Mouse (Mus musculus) adrenal gland, postnatal 14 days (tissue): ENCODE results near the gene Cks1b. TPM values are rescaled to one million over a fixed set of nuclear protein-coding genes. Genes with fewer than 3 reads are reported as not detected.

Experiments
- DNase-seq: peaks from one replicate; pipeline ENCODE4 v3.0.0; 2021; ENCODE audit warnings: mixed read lengths
- total RNA-seq: library from RNA; stranded (reverse); gene quantifications from 2 replicates; pipeline ENCODE4 v1.2.3, GENCODE M21; 2021

Gene Cks1b
- total RNA-seq, 1 experiment from 2014 or later, result 34.9 TPM

DNA sequence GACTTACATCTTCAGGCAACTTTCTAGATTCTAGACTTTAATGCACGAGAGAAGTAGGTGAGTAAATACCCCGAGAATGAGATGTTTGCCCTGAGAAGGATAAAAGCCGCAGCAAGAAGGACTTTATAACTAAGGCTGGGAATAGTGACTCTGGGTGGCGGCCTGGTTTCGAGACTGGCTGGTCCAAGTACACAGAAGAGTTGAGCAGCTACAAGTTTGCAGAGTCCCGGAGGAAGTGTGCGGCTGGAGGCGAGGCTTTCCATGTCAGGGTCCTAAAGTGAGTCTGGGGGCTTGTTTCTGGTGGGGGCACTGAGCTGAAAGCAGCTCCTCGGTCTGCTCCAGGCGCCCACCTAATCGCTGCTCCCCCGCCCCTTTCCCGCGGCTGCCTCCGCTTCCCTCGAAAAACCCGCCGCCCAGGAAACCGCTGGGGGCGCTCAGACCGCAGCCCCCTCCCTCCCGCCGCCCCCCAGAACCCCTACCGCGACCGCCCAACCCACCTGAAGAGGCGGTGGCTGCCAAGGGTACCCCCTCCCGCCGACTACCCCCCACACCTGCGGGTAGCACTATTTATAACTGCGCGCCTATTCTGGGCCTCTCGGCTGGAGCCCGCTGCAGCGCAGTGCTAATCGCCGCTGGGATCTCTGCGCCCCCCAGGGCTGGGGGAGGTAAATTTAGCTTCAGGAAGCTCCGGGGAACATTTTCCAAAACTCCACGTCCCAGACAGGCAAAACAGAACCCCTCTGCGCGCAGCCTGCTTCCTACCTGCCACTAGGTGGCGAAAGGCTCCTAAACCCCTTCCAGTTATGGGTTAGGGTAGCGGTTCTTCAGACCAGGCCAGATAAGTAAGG lies 22.2 kb downstream of the Cks1b start:
- peak; percentile 82 for DNase-seq

DNA sequence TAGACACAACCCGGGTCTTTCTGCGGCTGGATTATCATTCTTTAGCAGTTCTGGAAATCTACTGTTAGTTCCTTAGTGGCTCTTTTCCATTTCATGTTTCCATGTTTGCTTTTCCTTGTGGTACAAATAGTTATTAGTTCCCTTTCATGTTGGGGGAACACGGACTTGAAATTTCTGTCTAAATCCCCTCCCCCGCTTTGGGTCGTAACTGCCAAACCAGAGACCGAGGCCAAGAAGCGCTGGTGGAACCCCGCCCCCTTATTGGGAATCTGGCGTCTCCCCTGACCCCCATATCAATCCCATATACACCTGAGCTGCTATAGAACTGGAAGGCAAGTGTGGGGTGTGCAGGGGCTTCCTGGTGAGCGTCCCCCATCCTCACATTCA lies 22.8 kb downstream of the Cks1b start:
- no peak for DNase-seq

DNA sequence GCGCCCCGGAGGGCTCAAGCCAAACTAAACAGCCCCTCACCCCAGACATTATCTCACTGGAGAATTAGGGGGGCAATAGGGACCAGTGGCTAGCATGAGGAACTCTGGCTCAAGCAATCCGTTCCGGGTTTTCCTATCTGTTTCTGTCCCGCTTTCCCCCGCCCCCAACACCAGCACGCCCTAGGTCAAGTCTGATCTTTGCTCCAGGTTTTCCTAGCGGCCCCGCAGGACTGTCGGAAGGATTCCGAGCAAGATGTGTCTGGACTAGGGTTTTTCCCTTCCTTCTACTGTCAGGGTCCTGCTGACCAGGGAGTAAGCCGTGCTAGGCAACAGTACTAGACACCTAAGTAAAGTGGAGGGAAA lies 23.3 kb downstream of the Cks1b start:
- DNase-seq, result peak; percentile 92

DNA sequence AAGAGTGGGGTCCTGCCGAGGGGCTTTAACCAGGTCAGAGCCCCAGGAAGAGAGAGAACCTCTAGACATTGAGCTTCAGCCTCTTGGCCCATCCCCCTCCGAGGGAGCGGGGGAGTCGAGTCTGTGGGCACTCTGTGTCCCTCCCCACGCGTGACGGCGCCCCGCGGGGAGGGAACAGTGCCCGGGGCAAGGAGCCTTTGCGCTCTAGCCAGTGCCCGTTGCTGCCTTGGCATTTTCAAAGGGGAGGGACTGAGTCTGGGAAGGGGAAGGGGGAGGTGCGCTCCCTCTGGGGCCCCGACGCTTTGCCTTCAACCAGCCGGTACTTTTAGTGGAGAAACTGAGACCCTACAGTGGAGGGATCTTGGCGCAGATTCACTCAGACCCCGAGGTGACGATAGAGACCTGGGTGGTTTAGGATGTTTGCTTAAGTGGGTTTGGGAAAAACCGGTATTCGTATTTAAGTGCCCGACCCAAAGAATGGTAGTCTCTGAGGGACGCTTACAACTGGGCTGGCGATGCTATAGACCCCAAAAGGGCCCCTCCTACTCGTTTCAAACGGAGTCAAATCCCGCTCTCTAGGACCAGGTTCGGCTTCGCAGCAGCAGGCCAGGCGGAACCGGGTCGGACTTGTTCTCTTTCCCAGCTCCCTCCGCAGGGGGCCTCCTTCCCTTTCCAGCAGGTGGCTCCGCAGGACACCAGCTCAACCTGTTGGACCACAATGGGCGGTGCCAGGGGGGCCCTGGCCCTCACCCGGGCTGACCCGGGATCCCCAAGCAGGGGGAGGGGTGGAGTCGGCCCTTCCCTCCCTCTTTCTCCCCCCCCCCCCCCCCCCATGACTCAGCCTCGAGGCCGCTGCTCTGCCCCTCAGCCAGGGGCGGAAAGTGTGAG lies 23.9 kb downstream of the Cks1b start, which contains the start of gene Zbtb7b:
TSS of gene Zbtb7b (minus strand) at position 771 of the 888 bp plus-strand sequence.
- DNase-seq, result peak; percentile 93

DNA sequence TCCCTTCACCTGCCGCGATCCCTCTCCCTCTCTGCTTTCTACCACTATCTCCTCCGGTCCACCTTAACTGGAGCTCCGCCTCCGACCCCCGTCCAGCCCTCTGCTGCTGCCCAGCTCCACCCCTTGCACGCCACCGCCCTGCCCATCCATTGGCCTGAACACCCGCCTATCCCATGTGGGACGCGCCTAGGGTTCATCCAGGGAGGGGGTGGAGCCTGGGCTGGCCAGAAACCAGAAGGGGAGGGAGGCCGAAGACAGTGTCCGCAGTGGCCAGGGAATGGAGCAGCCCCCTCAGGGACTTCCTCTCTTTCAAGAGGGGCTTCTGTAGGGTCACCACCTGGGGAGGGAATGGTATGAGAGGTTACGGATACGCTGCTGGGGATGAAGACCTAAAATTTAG lies 24.6 kb downstream of the Cks1b start:
- DNase-seq, result peak; percentile 100

DNA sequence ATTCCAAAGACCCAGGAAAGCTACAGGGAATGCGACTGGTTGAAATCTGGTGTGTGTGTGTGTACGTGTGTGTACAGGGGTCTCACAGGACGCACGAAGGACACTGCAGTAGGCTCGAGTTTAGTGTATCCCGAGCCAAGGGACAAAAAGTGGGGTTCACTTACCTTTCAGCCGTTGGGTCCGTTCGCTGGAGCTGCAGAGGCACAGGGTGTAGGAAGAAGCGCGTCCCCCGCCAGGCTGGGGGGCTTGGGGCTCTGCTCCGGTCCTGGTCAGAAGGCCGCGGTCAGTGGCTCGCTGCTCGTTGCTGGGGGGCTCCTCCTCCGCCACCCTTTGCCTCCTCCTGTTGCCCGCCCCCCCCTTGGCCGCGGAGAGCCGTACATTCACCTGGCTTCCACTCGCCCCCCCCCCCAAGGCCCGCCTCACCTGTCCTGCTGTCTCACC lies 25.3 kb downstream of the Cks1b start:
- DNase-seq, result peak; percentile 65

DNA sequence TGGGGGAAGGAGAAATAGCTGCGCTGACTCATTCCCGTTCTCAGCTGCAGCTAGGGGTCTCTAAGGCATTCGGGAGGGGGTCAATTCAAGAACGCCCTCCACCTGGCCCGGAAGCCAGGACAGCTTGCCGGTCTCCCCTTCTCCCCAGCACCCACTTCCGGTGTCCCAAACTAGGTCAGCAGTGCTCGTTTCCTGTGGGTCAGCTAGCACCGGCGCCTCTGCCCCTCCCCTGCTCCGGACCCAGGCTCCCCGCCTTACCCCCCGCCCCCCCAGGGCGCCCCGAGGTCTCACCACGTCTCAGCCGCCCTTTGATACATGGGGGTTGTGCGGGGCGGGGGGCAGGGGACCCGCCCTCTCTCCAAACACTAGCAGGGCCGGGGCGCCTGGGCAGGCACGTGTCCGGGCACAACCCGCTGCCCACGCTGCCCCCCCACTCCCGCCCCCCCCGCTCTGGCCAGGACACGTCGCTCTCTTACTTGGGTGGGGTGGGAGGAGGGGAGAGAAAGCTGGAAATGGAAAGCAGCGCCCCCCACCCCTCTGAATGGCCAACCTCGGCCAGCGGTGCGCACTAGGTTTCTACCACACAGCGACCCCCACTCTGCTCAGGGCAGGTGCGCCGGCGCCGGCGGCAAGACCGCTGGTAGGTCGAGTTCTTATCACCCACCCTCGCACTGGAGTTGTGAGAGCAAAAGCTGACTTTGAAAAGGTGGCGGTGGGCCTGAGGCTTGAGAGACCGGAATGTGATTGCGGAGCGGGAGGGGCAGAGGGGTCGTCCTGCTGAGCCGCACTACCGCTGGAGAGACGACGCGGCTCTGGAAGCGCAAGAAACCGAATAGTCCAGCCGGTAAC lies 26.3 kb downstream of the Cks1b start:
- peak; percentile 90 for DNase-seq

DNA sequence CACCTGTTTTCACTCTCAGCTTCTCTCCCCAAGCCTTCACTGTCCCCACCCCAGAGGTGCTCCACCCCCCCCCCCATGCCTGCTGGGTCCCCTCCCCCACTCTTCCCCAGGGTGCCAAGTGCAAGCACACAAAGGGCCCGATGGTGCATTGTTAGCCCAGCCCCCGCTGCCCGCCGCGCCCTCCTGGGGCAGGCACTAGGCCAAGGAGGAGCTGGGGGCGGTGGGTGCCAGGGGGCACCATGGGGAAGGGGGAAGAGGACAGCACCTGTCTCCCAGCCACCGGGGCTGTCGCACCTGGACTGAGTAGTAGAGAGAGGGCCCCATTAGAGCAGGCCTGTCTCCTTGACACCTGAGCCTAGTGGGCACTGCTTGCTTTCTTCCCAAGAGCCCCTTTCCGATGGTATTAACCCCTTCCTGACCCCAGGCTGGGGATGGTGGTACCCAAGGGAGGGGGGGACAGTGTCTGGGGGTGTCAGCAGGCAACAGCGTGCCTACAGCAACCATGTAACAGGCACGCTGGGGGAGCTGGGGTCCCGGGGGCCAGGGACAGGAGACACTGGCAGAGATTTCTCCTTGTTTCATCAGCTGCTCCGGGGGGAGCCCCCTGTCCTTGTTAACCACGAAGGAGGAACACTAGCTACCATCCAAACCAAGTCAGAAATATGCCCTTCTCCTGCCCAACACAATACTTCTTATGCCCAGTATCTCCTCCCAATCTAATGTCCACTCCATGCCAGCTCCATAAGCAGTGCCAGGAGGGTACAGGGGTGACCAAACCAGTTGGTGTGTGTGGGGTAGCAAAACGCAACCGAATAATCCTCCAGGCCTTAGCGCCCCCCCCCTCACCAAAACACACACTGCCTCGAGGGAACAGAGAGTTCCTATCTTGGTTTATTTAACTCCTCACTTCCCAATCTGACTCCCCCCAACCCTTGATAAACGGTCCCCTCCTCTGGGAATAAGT lies 27.2 kb downstream of the Cks1b start:
- peak; percentile 69 for DNase-seq

DNA sequence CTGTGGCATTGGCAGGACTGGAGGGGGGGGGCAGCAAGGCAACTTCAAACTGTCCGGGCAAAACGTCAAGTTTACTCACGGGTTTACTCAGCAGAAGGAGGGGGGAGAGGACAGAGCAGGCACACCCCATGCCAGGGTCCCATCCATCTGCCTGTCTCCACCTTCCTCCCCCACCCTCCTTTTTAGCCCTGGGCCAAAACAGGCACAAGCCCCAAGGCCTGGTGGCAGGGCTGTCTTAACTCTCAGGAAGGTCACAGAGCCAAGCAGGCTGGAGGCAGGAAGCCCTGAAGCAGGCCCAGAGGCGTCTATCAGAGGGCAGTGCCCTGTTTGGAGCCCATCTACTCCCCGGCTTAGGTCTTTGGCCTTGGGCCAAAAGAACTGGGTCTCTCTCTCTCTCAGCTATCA lies 28.1 kb downstream of the Cks1b start:
- DNase-seq, result peak; percentile 86

DNA sequence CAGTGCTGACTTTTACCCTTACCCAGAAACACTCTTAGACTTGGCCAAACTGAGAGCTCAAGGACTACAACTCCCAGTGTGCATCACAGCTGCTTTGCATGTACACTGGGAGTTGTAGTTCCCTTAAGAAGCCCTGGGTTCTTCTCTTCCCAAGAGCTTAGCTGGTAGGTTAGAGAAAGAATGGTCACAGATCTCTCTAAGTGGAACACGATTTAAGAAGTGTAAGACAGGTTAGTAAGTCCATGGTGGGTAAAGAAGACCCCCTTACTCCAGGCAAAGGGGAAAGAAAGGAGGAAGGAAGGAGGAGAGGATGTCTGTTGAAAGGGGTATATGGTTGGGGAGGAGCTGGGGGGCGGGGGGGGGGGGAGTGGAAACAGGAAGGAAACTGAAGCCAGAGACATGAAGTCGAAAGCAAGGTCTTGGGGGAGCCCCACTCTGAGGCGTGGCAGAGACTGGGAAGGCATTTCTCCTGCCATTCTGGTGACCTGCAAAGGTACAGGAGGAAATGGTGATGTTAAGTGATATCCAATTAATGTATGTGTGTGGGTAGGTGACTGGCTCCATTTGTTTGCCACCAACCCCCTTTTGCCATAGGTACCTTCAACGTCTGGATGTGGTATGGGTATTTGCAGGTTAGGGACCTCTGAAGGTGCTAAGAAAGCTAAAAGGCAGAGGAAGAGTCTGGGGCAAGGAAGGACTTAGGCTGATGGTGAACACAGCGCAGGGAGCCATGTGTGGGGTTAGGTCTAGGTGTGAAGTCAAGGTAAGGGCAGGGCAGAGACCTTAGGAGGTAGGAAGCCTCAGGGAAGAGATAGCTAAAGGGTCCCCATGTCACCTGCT lies 29.1 kb downstream of the Cks1b start:
- no peak for DNase-seq

DNA sequence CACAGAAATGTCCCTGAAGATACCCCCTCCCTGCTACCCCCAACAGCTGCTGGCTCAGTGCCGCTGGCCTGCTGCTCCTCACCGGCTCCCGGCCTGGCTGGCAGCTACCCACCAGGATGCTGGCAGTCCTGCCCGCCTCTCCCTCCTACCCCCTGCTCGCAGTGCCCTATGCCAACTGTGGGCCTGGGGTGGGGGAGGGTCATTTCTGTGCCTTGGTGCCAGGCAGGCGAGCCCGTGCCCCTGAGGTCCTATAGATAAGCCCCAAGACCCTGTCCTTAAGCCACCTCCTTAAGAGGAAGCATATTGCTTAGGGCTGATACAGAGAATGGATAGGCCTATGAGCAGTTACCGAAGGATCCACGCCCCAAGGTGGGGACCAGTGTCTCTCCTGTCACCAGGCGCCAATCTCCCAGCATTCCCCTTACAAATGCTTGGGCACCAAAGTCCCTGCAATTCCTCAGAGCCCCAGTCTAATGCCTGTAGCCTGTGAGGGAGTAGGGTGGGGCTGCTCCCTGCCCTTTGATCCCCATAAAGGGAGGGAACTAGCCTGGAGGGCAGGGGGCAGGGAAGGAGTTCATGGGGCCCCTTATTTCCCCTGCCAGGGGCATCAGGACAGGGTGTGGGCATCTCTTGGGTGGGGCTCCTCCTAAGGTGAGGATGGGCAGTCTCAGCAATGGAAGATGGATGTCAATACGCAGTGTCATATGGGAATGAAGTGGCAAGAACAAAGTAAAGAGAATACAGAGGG lies 29.9 kb downstream of the Cks1b start:
- peak; percentile 84 for DNase-seq

DNA sequence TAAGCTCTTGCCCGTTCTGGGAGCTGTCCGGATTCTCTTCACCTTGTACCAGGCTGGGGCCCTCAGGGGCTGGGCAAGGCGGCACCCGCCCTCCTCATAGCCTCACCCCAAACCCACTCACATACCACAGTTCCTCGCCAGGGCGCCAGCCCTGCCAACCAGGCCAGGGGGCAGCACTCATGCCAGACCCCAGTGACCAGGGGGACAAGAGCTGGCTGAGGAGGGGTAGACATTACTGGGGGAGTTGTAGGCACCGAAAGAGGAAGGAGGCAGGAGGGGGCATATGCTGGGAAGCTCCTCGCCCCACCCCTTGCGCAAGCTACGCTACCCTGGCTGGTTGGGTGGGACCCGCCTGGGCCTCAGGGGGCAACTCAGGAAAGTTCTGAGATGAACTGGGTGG lies 30.6 kb downstream of the Cks1b start:
- peak; percentile 78 for DNase-seq

DNA sequence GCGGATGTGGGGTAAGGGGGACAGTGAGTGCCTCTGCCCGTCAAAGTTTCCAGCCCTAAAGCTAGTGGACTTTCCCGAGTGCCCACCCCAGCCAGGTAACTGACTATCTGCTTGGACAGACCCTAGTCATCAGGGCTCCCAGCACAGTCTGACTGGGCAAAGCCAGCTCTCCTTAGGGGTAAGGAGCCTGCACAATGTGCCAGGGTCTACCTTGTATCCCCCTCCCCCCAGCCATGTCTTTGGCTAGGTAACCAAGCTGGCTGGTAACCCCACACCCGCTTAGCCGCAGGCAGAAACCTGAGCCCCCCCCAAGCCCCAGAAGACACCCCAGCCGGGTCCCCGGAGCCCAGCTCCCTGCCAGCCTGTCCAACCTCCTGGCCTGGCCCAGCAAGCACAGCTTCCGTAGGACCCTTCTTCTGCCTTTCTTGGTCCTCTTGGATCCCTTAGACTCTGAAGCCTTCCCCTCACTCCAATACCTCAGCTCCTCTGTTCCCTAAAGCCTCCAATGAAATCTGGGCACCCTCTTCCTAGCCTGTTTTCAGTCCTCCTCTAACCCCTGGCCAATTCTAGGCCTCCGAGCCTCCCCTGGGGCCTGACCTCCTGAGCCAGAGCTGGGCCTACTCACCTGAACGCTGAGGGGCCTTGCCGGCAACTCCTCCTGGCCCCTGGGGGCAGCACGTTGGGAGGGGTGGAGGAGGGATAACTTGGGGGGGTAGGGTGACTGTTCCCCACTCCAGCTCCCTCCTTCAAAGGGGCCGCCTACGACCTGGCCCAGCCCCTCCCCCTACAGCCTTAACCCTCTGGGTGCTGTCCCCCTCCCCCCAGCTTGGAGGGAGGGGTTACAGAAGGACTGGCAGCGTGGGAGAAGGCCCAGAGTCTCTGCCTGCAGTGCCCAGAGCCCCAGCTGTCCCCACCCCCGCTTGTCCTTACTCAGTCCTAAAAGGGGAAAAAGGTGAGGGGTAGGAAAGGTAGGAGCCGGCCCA lies 31.5 kb downstream of the Cks1b start:
- DNase-seq, result peak; percentile 57

DNA sequence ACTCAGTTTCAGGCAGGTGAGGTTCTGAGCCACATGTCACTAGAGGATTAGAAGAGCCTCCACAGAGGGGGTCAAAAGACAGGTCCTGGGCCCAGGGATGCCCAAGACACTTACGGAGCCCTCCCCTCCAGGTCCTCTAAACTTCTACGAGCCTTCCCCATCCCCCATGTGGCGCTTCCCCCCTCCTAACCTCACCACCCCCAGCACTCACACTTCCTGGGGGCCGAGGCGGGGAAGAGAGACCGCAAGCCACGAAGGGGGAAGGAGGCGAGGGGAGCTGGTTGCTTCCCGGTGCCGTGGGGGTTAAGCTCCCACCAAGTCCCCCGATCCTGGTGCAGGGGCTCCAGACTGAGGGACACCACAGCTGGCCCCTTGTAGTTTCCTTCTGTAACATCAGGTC lies 32.7 kb downstream of the Cks1b start:
- no peak for DNase-seq

DNA sequence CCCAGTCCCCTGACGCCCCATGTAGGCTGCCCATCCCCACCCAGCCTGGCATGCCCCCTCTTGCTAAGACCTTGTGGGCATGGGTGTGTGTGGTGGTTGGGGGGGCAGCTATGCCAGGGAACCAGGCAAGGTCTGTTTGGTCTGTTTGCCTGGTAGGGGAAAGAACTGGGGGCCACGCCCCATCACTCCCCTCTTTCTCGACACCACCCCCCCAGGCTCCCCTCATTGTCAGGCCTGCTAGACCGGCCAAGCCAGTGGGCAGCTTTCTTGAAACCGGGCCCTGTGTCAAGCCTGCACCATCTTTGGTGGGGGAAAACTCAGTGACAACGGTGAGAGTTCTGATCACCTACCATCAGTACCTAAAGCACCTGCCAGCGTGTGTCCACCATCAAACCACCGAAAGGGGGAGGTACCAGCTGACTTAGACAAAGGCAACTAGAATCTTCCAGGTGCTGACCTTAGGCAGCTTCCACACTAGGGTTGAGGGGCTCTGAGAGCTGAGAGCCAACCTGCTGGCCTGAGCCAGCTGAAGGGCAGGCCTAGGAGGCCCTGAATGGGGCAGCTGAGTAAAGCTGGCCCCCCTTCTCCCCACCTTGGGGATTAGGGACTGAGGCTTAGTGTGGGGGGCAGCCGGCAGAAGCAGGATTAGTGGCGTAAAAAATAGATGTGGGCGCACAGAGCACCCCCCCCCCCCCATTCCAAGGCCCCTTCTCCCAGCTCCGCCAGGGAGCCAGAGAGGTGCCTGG lies 33.7 kb downstream of the Cks1b start:
- no peak for DNase-seq

DNA sequence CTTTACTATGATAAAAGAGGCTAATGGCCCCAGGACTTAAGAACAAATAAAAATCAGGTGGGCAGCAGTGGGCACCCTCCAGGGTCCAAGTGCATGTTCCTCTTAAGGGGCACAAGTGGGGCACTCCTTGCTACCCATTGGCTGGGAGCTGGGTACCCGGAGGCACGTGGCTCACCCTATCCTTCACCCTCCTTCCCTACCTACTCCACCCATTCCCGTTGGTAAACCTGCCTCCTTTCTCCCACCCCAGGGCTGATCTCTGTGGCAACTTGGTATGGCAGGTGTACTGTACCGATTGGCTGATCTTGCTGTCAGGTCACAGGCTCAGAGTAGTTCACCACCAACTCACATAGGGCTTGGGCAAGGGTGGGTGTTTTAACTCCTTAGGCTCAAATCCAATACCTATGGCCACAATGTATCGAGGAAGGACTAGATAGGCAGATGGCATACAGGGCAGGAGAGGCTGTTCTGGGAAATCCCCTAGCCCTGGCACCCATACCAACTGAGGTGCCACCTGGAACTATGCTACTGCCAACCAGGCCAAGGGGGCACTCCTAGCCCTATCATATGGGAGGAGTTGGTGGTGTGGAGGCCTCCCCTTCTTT lies 34.4 kb downstream of the Cks1b start:
- no peak for DNase-seq

DNA sequence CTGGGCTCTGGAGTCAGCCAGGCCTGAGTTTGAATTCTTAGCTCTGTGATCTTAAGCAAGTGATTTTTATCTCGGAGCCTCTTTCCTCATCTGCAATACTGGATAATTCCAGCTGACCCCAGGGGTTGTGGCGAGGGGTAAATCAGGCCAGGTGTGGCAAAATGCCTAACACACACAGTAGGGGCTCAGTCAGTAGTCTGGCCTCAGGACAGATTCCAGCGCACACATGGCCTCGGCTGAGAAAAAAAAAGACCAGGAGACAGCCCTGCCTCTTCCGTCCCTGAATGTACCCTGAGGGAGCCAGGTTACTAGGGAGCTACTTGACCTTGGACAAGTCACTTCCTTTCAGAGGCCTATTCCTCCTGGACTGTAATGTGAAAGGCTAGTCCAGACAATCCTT lies 35.2 kb downstream of the Cks1b start:
- DNase-seq, result no peak
